Mouse (Mus musculus) hindbrain, embryonic 13.5 days (tissue): ENCODE data around the gene Pex6. TPM values are rescaled to one million over a fixed set of nuclear protein-coding genes. Genes with fewer than 3 reads are reported as not detected.
A peak's percentile ranks its signal among the peaks of the same experiment; 100 is the strongest.

Source experiments
- ATAC-seq: fragments of 200-750 bp; cut with Nextera tagmentation; 2 replicates; pipeline ENCODE4 v1.8.0; 2017; ENCODE audit warnings: moderate TSS enrichment; ENCODE audit not compliant: low FRiP score
- H3K27ac ChIP-seq: fragments of 300-500 bp; sonication (generic); 2 replicates; pipeline ENCODE4 v1.5.1; 2015; ENCODE audit warnings: inconsistent platforms, mild to moderate bottlenecking, moderate library complexity
- H3K27me3 ChIP-seq: fragments of 300-500 bp; sonication (generic); 2 replicates; pipeline ENCODE4 v1.6.1; 2015; ENCODE audit warnings: mild to moderate bottlenecking, inconsistent platforms
- H3K36me3 ChIP-seq: fragments of 300-500 bp; sonication (generic); 2 replicates; pipeline ENCODE4 v1.6.1; 2015; ENCODE audit warnings: mild to moderate bottlenecking, inconsistent platforms
- H3K4me1 ChIP-seq: fragments of 300-500 bp; sonication (generic); replicated peaks from 2 replicates; pipeline ENCODE4 v1.6.1; 2015; ENCODE audit warnings: inconsistent platforms
- H3K4me2 ChIP-seq: fragments of 300-500 bp; sonication (generic); 2 replicates; pipeline ENCODE4 v1.6.1; 2015; ENCODE audit warnings: inconsistent platforms, mild to moderate bottlenecking, moderate library complexity
- H3K4me3 ChIP-seq: fragments of 300-500 bp; sonication (generic); 2 replicates; pipeline ENCODE4 v1.5.1; 2015; ENCODE audit warnings: mild to moderate bottlenecking, inconsistent platforms
- H3K9ac ChIP-seq: fragments of 300-500 bp; sonication (generic); 2 replicates; pipeline ENCODE4 v1.6.1; 2015; ENCODE audit warnings: mild to moderate bottlenecking, inconsistent platforms
- H3K9me3 ChIP-seq: fragments of 300-500 bp; sonication (generic); 2 replicates; pipeline ENCODE4 v1.6.1; 2016; ENCODE audit warnings: inconsistent platforms
- WGBS: fragments of 180-500 bp; shearing (Covaris S2); methylation state at CpG from one replicate; pipeline ENCODE4 v1.1.7; 2015; 5-methylcytosine and 5-hydroxymethylcytosine counted together
- polyA plus RNA-seq: library from polyadenylated mRNA; unstranded; fragments of >200 nt; fragmentation: Nextera tagmentation; extraction: Ambion mirVana; gene quantifications from 2 replicates; pipeline ENCODE4 v1.2.1, GENCODE M21; 2015

The Pex6 gene
- polyA plus RNA-seq: 24.4 and 24.7 TPM in 2 replicates

DNA sequence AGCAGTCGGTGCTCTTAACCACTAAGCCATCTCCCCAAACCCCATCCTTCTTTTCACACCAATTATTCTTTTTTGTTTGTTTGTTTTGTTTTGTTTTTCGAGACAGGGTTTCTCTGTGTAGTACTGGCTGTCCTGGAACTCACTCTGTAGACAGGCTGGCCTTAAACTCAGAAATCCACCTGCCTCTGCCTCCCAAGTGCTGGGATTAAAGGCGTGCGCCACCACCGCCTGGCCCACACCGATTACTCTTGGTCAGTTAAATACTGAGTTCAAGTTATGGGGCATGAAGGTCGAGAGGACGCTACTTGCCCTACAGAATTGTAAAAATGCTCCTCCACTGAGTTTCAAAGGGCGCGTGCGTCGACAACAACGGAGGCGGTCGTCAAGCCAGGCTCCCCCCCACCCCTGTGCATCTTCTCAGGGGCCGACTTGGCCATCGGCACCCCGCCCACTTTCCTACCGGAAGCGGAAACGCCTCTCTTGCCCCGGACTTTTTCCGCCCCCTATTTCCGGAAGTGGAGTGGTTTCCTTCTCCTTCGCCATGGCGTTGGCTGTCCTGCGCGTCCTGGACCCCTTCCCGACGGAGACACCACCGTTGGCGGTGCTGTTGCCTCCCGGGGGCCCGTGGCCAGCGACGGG, at the start of gene Pex6:
Pex6 (plus strand) TSS at position 505 of the 639 bp plus-strand sequence.
- peak within 1 kb of the TSS; percentile 100 for H3K4me3 ChIP-seq
- peak; percentile 91 for ATAC-seq
- peak within 1 kb of the TSS; percentile 94 for H3K9ac ChIP-seq
- 7% methylated on average over 36 of the region's 36 CpGs for WGBS
- H3K27ac ChIP-seq: peak within 1 kb of the TSS; percentile 84
- H3K27me3 ChIP-seq: no peaks in the 10 kb centered on the region
- peaks cover 24% of the 10 kb centered on the region for H3K4me1 ChIP-seq
- peak within 1 kb of the TSS; percentile 100 for H3K4me2 ChIP-seq
- peaks cover 24% of the 10 kb centered on the region for H3K36me3 ChIP-seq
- no peaks in the 10 kb centered on the region for H3K9me3 ChIP-seq

DNA sequence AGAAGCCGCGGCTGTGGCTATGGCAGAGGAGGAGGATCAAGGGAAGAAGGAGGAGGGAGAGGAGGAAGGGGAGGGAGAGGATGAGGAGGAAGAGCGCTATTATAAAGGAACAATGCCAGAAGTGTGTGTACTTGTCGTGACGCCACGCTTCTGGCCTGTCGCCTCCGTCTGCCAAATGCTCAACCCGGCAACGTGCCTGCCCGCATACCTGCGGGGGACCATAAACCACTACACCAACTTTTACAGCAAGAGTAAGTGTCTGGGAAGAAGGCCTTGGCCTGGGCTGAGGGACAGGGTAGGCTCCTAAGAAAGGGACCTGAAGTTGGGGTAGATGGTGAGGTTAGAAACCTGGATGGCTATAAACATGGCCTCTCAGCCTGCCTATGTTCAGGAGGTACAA, 49.3 kb upstream of the Pex6 start:
- Histone ChIP-seq H3K4me3 (no peak overlapping the region), H3K4me1 (no peaks in the 10 kb centered on the region), H3K4me2 (no peak overlapping the region), H3K27me3 (no peaks in the 10 kb centered on the region), H3K9ac (no peak overlapping the region), H3K27ac (no peak overlapping the region), H3K9me3 (no peaks in the 10 kb centered on the region), H3K36me3 (peaks cover 99% of the 10 kb centered on the region)
- 94% methylated on average over 12 of the region's 12 CpGs for WGBS
- ATAC-seq: no peak

DNA sequence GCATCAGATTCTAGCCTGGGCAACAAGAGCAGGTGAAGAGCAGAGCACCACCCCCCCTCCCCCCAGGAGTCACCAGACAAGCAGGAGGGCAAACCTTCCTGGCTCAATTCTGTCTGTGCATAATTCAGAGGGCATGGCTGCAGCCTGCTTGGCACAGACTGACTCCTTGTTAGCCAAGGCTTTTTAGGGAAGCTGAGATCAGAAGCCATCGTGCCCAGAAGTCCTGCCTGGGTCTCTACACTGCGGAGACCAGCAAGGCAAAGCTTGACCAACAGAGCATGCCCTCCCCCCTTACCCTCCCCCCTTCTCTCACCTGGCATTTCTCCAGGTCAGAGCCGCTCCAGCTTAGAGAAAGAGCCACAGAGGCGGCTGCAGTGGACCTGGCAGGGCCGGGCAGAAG, 48.5 kb upstream of the Pex6 start:
- H3K4me1 ChIP-seq: no peaks in the 10 kb centered on the region
- no peaks in the 10 kb centered on the region for H3K27me3 ChIP-seq
- no peak overlapping the region for H3K27ac ChIP-seq
- H3K9me3 ChIP-seq: no peaks in the 10 kb centered on the region
- no peak overlapping the region for H3K9ac ChIP-seq
- peaks cover 97% of the 10 kb centered on the region for H3K36me3 ChIP-seq
- 95% methylated on average over 5 of the region's 5 CpGs for WGBS
- ATAC-seq: no peak
- no peak overlapping the region for H3K4me3 ChIP-seq
- no peak overlapping the region for H3K4me2 ChIP-seq

DNA sequence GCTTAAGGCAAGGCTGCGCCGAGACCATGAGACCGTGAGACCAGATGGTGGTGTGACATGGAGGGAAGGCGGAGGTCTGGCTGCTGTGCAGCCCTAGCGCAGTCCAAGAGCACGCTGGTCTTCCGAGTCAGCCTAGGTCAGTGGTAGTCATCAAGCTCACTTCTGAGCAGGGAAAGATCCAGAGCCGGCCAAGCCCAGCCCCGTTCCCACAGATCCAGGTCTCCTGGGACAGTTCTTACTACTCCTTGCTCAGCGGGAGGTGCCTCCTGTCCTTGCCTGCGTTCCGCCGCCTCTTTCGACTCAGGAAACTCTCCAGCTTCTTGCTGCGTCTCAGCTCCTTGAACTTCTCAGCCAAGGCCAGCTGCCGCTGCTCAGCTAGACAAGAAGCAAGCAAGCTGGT, 43.6 kb upstream of the Pex6 start:
- Histone ChIP-seq H3K27me3 (no peaks in the 10 kb centered on the region), H3K9ac (no peak overlapping the region), H3K9me3 (no peaks in the 10 kb centered on the region), H3K4me3 (no peak overlapping the region), H3K27ac (no peak overlapping the region), H3K4me1 (no peaks in the 10 kb centered on the region), H3K4me2 (no peak overlapping the region), H3K36me3 (peaks cover 82% of the 10 kb centered on the region)
- 91% methylated on average over 16 of the region's 16 CpGs for WGBS
- ATAC-seq: no peak

DNA sequence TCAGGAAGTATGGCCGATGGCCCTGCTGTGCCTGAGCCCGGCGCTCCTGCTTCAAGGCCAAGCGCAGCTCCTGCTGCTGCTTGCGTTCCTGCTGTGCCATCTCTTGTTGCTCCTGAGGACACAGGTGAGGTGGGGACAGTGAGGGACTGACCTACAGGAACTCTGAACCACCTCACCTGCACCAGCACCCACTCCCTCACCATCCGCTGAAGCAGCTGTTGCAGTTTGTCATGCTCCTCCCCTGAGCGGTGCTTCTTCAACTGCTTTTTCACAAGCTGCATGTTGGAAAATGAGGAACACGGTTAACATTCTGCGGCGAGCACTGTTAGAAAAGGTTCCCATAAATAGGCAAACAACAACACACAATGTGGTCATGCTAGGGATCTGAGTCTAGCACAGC, 41.4 kb upstream of the Pex6 start:
- no peak overlapping the region for H3K27ac ChIP-seq
- WGBS: 96% methylated on average over 10 of the region's 10 CpGs
- H3K4me2 ChIP-seq: no peak overlapping the region
- H3K36me3 ChIP-seq: peaks cover 65% of the 10 kb centered on the region
- no peak for ATAC-seq
- no peaks in the 10 kb centered on the region for H3K9me3 ChIP-seq
- no peak overlapping the region for H3K9ac ChIP-seq
- H3K4me3 ChIP-seq: no peak overlapping the region
- H3K27me3 ChIP-seq: no peaks in the 10 kb centered on the region
- peaks cover 17% of the 10 kb centered on the region for H3K4me1 ChIP-seq

DNA sequence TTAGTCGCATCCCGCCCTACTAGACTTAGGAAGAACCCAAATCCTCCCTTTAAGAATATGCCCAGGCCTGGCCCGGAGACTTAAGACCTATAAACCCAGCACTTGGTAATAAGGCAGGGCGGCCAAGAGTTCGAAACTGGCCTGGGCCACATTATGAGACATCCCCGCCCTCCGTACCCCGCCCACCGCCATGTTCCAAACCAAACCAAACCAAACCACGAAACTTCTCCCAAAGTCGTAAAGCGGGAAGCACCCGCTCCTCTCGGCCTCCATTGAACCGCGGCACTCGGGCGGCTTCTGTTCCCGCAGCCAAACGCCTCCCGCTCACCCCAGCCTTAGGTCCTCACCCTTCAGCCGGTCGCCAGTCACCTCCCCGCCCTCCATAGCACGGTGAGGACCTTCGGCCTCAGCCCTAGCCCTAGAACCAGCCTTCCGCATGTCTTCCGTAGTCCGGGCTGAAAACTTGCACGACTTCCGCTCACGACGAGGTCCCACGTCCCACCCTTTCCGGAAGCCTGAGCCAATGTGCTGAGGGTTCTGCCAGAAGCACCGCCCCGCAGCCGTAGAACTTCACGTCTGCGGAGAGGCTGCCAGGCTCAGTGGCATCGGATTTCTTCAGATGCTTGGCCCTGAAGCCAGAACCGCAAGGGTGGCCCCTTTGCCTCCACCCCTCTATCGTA, 37.3 kb upstream of the Pex6 start, which contains the start of gene Rrp36:
Rrp36 (minus strand) TSS at position 503 of the 680 bp plus-strand sequence.
- peak within 1 kb of the TSS; percentile 92 for H3K4me2 ChIP-seq
- WGBS: under 1% methylated on average over 43 of the region's 43 CpGs
- peaks cover 29% of the 10 kb centered on the region for H3K4me1 ChIP-seq
- peak within 1 kb of the TSS; percentile 78 for H3K4me3 ChIP-seq
- peaks cover 64% of the 10 kb centered on the region for H3K36me3 ChIP-seq
- H3K9ac ChIP-seq: peak within 1 kb of the TSS; percentile 79
- H3K27me3 ChIP-seq: no peaks in the 10 kb centered on the region
- ATAC-seq: peak; percentile 89
- H3K9me3 ChIP-seq: no peaks in the 10 kb centered on the region
- peak within 1 kb of the TSS; percentile 80 for H3K27ac ChIP-seq

DNA sequence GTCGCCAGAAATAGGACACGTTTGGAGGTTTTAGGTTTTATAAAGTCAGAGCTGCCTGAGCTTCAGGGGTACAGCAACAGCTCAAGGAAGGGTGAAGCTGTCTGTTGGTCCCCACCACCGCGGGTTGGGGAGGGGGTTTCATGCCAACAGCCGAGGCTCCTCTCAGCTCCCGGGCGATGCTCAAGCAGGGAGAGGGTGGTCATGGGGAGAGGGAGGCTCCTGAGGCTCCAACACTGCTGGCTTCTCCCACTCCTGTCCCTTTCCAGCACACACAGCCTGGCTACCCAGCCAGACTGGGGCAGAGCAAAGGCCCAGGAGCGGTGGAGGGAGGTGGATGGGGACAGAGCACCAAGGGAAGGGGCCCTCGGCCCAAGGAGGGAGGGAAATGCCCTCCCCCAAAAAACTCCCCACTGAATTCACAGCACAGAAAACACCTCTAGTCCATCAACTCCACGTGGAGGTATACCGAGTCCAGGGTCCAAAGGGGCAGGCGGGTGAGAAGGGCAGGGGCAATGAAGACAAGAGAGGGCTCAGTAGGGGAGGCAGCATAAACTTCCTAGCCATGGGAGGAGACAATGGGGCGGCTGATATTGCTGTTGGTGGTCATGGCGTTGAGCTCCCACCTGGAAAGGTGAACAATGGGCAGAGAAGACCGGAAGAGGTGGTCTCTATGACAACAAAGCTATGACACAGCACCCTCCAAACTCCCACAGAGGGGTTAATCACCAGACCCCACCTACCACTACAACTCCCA, 36.6 kb upstream of the Pex6 start:
- H3K4me1 ChIP-seq: peaks cover 37% of the 10 kb centered on the region
- H3K27ac ChIP-seq: peak overlapping the region; percentile 80
- peak overlapping the region; percentile 78 for H3K4me3 ChIP-seq
- peak overlapping the region; percentile 92 for H3K4me2 ChIP-seq
- peak overlapping the region; percentile 79 for H3K9ac ChIP-seq
- no peaks in the 10 kb centered on the region for H3K27me3 ChIP-seq
- no peaks in the 10 kb centered on the region for H3K9me3 ChIP-seq
- 20% methylated on average over 15 of the region's 15 CpGs for WGBS
- peaks cover 57% of the 10 kb centered on the region for H3K36me3 ChIP-seq
- ATAC-seq: peak; percentile 43

DNA sequence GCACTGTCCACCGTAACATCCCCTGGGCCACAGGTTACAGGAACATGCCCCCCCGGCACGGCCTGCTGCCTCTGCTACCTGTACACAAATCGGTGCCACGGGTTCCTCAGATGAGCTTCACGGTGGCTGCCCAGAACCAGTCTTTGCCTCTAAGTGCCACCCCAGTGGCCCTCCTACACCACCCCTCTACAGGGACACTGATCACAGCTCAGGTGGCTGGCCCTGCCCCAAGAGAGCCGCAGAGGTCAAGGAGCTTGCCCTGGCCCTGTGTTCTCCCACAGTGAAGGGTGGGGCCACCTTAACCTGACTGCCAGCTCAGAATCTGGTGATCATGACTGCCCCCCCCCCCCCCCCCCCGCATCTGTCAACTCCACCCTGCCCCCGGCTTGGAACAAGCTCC, 32.8 kb upstream of the Pex6 start, which contains the start of gene Mea1:
Mea1 (plus strand) TSS at position 378 of the 400 bp plus-strand sequence.
- H3K27ac ChIP-seq: peak within 1 kb of the TSS; percentile 94
- peak within 1 kb of the TSS; percentile 75 for H3K9ac ChIP-seq
- H3K4me3 ChIP-seq: peak within 1 kb of the TSS; percentile 87
- WGBS: 88% methylated on average over 9 of the region's 9 CpGs
- peaks cover 49% of the 10 kb centered on the region for H3K36me3 ChIP-seq
- peak within 1 kb of the TSS; percentile 96 for H3K4me2 ChIP-seq
- ATAC-seq: no peak
- no peaks in the 10 kb centered on the region for H3K9me3 ChIP-seq
- no peaks in the 10 kb centered on the region for H3K27me3 ChIP-seq
- H3K4me1 ChIP-seq: peaks cover 45% of the 10 kb centered on the region

DNA sequence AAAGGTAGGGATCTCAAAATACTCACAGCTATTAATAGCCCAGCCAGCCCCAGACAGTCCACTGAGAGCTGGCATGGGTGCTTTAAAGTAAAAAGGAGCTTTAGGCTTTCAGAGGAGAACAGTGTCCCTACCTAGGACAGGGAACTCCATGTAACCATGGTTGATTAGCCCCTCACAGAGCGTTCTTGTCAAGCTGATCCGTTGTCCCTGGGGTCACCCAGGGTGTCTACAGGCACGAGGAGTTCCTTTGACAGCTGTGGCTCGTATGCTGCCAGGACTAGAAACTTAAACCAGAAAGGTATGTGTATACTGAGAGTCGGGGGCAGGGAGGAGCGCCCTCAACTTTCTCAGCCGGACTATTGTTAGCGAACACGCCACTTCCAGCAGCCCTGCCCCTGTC, 32.4 kb upstream of the Pex6 start:
- H3K36me3 ChIP-seq: peaks cover 54% of the 10 kb centered on the region
- ATAC-seq: no peak
- H3K4me2 ChIP-seq: peak overlapping the region; percentile 96
- peak overlapping the region; percentile 75 for H3K9ac ChIP-seq
- H3K4me3 ChIP-seq: peak overlapping the region; percentile 87
- H3K27me3 ChIP-seq: no peaks in the 10 kb centered on the region
- 63% methylated on average over 9 of the region's 9 CpGs for WGBS
- H3K9me3 ChIP-seq: no peaks in the 10 kb centered on the region
- H3K4me1 ChIP-seq: peaks cover 42% of the 10 kb centered on the region
- H3K27ac ChIP-seq: no peak overlapping the region; the same call in 1 of the 2 replicates

DNA sequence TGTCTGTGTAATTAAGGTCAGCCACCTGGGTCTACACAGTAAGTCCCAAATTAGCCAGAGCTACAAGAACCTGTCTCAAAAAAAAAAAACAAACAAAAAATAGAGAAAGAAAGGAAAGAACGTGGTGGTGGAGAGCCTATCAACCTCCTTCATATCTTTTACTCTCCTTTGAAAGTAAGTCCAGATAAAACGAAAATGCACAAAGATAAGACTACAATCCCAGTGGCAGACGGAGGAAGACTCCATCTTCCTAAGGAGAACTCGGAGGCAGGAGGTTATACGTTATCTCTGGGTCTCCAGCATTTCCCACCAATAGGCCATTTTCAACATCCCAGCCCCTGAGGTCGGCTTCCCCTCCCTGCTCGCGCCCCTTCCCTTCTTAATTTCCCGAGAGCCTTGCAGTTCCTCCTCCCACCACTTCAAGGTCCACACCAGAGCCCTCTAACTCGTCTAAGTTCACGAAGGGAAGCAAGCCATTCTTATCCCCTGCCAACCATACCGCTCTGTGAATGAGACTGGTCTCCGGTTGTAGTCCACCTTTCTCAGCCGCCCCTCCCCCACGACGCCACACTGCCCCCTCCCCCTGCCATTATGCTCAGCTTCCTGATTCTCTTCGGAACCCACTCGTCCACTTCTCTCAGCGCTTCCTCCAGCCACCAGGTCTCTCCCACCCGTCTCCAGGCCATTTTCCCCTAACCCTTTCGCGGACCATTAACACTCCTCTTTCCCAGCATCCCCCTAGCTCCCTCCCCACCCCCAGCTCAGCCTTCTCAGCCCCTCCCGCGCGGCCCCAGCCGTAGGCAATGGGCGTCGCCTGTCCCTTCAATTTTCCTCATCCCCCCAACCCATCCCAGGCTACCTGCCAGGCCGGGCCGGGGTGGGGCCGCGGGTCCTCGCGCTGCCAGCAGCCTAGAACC, 31.2 kb upstream of the Pex6 start:
- H3K4me3 ChIP-seq: peak overlapping the region; percentile 87
- peaks cover 34% of the 10 kb centered on the region for H3K4me1 ChIP-seq
- peak overlapping the region; percentile 94 for H3K27ac ChIP-seq
- H3K9me3 ChIP-seq: no peaks in the 10 kb centered on the region
- ATAC-seq: peak; percentile 52
- H3K9ac ChIP-seq: peak overlapping the region; percentile 75
- under 1% methylated on average over 34 of the region's 34 CpGs for WGBS
- H3K36me3 ChIP-seq: peaks cover 58% of the 10 kb centered on the region
- peak overlapping the region; percentile 96 for H3K4me2 ChIP-seq
- H3K27me3 ChIP-seq: no peaks in the 10 kb centered on the region

DNA sequence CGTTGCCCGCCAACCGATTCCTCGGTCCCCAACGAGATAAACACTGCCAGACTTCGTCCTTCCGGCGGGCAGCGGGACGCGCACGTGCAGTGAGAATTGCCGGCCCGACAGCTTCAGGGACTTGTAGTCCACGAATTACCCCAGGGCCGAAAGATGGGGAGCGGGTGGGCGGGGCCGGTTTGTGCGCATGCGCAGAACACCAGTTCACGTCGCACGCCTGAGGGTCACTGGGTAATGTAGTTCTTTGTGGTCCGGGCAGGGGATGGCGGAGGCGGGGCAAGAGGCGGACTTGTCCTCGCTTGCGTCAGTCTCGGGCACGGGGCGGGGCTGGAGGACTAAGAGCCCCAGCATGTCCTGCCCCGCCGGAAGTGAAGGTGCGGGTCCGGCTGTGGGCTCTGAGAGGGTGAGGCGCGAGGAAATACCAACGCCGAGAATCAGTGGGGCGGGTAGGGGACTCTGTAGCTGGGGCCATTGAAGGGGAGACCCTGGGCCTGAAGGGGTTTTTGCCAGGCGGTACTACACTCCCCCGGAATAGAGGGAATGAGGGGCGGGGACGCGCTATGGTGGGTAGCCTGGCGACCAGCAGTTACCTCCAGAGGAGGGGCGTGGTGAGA, 30.4 kb upstream of the Pex6 start, which contains the start of gene Klhdc3:
Klhdc3 (minus strand) TSS at position 155 of the 614 bp plus-strand sequence.
- under 1% methylated on average over 49 of the region's 49 CpGs for WGBS
- peak; percentile 97 for ATAC-seq
- H3K4me3 ChIP-seq: peak within 1 kb of the TSS; percentile 87
- H3K36me3 ChIP-seq: peaks cover 58% of the 10 kb centered on the region
- H3K4me2 ChIP-seq: peak within 1 kb of the TSS; percentile 96
- H3K4me1 ChIP-seq: peaks cover 34% of the 10 kb centered on the region
- H3K27ac ChIP-seq: peak within 1 kb of the TSS; percentile 94
- H3K9me3 ChIP-seq: no peaks in the 10 kb centered on the region
- no peaks in the 10 kb centered on the region for H3K27me3 ChIP-seq
- peak within 1 kb of the TSS; percentile 82 for H3K9ac ChIP-seq
